Mouse (Mus musculus) gastrocnemius, adult 18-20 months (tissue): ENCODE results near the gene Plekhm2. TPM values are rescaled to one million over a fixed set of nuclear protein-coding genes. Genes with fewer than 3 reads are reported as not detected.

Experiments
- DNase-seq: peaks from one replicate; pipeline ENCODE4 v3.0.0; 2021; ENCODE audit warnings: low spot score
- total RNA-seq, 2 experiments: library from RNA; stranded (reverse); gene quantifications; 2 replicates each; pipeline ENCODE4 v1.2.3; 2021

Gene Plekhm2
- total RNA-seq, 2 experiments from 2014 or later = 28.9 to 34.5 TPM

DNA sequence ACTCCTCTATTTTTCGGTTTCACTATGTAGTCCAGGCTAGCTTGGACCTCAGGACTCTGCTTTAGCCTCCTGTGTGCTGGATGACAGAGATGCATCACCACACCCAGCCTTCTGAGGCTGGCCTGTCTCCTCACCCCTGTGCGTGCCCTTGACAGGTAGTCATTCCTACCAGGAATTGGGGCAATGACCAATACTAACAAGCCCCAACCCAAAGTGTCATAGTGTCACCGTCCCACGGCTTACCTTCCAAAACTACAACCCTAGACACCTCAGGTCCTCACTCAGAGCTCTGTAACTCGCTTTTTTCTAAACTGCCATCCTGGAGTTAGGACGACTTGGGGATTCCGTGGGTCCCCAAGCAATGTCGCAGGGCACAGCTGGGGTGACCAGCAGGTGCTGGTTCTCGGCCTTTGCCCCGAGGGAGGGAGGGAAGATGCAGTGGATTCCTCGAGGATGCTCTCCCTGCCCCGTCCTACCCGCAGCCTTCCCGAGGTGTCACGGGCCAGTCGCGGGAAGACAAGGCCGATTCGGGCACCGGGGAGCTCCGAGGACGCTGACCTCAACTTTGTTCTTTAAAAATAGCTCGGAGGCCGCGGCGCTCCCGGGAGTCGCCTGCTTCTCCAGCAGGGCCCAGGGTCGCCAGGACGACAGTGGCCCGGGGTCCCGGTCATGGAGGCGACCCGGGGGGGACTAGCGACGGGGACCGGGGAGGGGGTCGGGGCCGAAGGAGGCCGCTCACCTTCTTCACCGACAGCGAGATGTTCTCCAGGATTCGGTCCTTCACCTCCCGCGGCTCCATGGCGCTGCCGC lies 1.4 kb downstream of the Plekhm2 start:
- peak; percentile 48 for DNase-seq

- DNase-seq = no peak
Observed at GRCm38 (mm10) chr4:141660884-141661283, 3.8 kb downstream of the Plekhm2 start.

GRCm38 (mm10) chr4:141659739-141660138 lies 5.0 kb downstream of the Plekhm2 start:
- DNase-seq = no peak

GRCm38 (mm10) chr4:141658846-141659484 lies 5.7 kb downstream of the Plekhm2 start:
- DNase-seq = no peak

- no peak for DNase-seq
Observed at GRCm38 (mm10) chr4:141656932-141657331, 7.8 kb downstream of the Plekhm2 start.

DNA sequence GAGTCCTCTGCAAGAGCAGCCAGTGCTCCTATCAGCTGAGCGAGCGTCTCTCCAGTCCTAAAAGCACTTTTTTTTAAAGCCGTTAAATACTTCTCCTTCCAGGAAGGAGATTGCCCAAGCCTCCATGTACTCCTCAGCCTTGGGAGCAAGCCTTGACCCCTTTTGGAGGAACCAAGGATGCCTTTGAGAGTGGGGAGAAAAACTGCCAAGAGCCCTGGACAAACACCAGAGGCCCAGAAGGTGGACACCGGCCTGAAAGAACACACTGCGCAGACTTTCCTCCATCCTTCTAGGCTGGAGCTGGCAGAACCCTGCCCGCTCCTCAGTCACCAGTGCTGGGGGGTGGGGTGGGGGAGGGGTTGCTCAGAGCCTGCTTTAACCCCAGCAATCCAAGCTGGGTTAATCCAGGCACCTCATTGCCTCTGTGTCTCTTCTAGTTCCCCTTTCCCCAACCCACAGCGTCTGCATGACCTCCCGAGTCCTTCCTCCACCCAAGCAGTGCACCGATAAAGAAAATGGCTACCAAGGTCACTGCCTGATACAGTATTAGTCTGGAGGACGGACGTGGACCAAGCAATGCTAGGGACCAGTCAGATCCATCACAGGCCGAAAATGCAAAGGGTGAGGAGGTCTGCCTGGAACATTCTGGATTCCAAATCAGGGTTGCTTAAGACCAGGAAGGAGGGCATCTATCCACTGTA lies 8.6 kb downstream of the Plekhm2 start:
- peak; percentile 85 for DNase-seq

DNA sequence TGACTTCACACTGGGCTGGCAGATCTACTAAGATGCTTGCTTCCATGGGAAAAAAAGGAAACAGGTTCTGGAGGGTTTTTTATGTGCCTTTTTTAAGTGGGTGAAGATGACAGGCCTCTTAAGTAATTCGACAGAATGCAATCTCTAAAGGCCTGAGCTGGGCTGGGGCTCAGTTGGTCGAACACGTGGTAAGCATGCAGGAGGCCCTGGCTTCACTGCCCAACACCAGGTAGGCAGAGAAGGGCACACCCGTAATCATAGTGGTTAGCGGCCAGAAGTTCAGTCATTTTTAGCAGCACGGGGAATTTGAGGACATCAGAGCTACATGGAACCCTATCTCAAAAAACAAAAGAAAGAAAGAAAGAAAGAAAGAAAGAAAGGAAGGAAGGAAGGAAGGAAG lies 10.2 kb downstream of the Plekhm2 start:
- DNase-seq = no peak

- DNase-seq = no peak
Observed at GRCm38 (mm10) chr4:141653813-141654212, 10.9 kb downstream of the Plekhm2 start.

- no peak for DNase-seq
Observed at GRCm38 (mm10) chr4:141653044-141653443, 11.7 kb downstream of the Plekhm2 start.

- no peak for DNase-seq
Observed at GRCm38 (mm10) chr4:141651944-141652343, 12.8 kb downstream of the Plekhm2 start.

DNA sequence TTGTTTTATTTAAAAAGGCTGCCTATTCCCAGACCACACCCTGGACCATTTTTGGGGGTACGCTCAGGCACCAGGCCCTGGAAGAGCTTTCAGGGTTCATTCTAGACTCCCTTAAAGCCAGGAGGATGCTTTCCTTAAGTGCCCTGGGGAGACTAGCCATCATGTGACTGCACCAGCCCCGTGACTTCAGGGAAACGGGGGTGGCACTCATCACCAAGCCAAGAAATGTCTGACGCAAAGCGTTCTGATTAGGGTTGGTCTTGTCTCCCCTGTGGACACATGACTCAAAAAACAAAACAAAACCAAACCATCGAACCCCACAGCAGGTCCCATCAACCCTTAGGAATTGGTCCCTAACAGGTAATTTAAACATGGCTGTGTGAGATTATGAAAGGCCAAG lies 13.4 kb downstream of the Plekhm2 start:
- DNase-seq = no peak

DNA sequence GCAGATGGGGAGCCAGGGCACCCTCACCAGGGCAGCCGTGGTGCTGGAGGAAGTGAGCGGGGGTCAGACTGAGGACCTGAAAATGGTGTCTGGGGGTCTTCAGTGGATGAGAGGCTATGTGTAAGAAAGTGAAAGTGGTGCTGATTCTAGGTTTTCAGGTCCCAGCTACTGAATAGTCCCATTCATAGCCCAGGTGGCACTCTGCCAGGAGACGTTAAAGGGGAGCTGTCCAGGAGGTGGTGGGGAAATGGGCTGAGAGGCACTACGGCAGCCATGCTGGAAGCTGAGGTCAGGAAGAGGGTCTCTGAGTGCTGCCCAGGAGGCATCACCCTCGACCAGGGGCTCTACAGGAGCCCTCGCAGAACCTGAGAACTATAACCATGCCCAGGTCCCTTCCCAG lies 15.5 kb downstream of the Plekhm2 start:
- DNase-seq = no peak

DNA sequence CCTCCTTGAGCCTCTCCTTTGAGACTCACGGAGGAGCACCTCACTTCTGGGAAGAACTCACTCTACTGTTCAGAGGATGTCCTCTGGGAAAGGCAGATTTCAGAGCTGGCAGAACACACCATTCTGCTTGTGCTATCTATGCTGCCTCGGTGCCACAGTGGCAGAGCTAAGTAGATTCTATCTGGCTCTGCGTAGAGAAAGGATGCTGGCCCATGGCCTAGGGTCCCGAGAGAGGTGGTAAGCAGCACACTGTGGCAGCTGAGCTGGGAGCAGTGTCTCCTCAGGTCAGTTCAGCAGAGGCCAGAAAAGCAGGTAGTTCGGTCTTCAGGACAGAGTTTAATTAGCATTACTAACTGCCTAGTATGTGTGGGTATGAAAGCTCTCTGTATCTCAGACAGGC lies 16.4 kb downstream of the Plekhm2 start:
- peak; percentile 70 for DNase-seq

GRCm38 (mm10) chr4:141647187-141647586 lies 17.5 kb downstream of the Plekhm2 start:
- DNase-seq = no peak

DNA sequence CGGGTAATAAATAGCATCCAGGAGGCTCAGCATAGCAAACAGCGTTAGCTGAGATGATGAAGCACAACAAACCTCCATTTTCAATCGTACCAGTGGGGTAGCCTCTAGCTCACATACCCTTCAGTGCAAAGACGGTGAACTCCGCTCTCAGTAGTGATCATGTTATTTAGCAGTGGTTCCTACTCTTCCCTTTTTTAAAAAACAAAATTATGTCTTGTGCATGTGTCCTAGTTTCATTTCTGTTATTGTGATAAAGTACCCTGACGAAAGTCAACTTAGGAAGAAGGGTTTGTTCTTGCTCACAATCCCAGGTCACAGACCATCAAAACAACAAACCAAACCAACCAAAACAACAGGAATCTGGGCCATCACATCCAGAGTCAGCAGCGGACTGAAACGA lies 18.7 kb downstream of the Plekhm2 start:
- DNase-seq = no peak

DNA sequence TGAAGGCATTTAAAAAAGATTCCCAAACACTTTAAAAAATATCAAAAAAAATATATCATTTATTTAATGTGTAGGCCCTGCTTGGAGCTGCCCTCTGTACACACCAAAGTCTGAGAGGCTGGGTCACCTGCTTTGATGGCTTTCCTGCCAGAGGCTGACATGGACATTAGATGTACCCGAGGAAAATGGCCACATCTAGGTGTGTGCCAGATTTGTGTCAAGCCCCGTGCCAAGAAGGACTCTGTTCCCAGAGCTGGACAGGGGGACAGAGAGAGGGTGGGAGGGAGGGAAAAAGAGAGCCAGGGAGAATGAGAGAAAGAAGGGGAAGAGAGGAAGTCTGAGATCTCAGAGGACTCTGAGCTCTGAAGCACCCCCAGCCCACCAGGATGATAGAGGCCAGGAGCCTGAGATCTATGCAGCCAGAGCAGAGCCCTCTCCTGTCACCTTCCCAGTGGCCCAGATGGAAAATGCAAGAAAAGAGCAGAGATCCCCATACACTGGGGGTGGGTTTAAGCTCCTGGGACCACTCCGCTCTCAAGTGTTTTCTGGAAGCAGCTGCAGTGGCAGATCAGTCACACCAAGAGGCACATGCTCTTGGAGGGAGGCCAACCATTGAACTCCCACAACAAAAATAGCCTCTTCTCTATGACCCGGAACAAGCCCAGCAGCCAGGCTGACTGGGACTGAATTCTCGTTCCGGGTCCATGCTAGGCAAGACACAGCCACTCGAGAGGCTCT lies 21.4 kb downstream of the Plekhm2 start:
- peak; percentile 90 for DNase-seq

GRCm38 (mm10) chr4:141641961-141642811 lies 22.5 kb downstream of the Plekhm2 start:
- DNase-seq = no peak

DNA sequence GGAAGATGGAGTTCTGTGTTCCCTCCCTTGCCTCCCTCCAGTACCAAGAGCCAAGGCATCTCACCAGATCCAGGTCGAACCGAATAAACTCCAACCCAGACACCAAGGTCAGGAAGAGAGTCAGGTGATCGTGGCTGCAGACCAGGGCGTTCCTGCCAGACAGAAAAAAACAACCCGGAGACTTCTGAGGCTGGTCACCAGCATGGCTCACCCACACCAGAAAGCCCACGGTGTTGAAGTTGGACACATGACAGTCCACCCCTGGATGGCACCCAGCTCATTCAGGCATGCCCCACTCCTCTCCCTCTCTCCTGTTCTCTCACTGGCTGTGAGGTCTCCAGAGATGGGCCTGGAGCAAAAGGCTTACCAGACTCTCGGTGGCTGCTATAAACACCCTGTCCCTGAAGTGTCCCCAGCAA lies 23.3 kb downstream of the Plekhm2 start:
- DNase-seq = peak; percentile 69

DNA sequence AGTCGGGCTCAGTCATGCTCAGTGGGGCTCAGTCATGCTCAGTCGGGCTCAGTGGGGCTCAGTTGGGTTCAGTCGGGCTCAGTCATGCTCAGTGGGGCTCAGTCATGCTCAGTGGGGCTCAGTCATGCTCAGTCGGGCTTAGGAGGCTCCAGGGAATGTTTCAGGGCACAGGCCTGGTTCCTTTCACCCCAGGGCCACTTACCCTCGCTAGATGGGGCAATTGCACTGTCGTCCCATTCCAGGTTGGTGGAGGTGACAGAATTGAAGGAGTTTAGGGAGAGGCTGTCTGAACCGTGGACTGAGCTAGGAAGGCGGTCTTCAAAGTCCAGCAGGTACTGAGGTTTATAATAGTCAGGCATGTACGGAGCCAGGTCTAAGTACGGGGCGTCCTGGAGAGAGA lies 25.2 kb downstream of the Plekhm2 start:
- no peak for DNase-seq

DNA sequence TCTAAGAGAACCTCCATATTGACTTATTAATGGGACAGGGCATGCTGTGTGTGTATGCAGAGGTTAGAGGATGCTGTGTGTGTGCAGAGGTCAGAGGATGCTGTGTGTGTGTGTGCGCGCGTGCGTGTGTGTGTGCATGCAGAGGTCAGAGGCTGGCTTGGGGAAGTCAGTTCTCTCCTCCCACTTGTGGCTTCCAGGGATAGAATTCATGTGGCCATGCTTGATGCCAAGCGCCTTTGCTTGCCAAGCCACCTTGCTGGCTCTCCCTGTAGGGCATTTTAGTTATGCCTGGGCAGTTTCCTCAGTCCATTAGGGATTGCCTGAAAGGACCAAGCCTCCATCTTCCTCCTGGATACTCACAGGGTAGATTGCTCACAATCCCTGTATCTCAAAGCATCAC lies 28.0 kb downstream of the Plekhm2 start:
- DNase-seq = peak; percentile 58

- DNase-seq = no peak
Observed at GRCm38 (mm10) chr4:141635991-141636390, 28.7 kb downstream of the Plekhm2 start.
